Mouse (Mus musculus): Measurements from ENCODE around the gene Asic1.

DNA sequence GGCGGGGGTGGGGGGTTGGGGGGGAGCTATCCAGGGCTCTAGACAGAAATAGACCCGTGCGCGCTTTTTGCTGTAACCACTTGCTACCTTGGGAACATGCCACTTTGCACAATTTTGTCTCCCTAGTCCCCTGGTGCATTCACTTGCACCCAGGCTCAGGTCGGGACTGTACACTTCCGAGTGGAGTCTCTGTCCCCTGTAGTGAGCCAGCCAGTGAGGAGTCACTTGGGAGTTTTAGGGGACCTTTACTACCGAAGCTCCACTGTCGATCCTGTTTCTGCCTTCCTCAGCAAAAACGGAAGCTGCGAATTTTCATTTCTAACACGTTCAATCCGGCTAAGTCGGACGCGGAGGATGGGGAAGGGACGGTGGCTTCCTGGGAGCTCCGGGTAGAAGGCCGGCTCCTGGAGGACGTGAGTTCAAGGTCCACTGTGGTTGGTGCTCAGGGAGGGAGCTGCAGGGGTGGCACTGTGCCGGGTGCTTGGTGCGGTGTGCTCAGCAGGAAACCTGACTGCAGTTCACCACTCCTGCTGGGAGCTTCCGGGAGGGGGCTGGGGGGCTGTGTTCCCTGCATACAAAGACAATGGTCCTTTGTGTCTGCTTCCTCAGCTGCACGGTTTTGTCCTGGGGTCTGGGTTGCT is 34.0 kb downstream of the Asic1 start:
- TF ChIP-seq POLR2A (IDR thresholded peaks at IDR 0.05; ENCODE audit: extremely low read depth, insufficient read depth, low read length) (no peak), CTCF (IDR thresholded peaks at IDR 0.05; ENCODE audit: low read depth, low read length) (no peak)

Measured in liver, adult 2 months (tissue).